ENCODE assay signal across 22 mouse cellular contexts in genomic region chr6:143329096-143329495, GRCm38 (mm10).
DNase-seq lines count a peak whose midpoint lies in the region; ATAC-seq and TF ChIP-seq lines count a peak whose summit lies in the region.
"Had no signal": no experiment of that assay in that cellular context is flagged by ENCODE, and none has a peak within 500 bp of the region (broad histone marks: within the 10 kb centered on the region; RNA-seq: fewer than 3 reads in every experiment).

No protein-coding gene starts in this region.

- H3K4me2 ChIP-seq in hindbrain, postnatal 0 days (ENCODE audit: low read depth, low read length) = no peak overlapping the region
- H3K4me2 ChIP-seq in hindbrain, embryonic 13.5 days = no peak overlapping the region
- H3K4me2 ChIP-seq in midbrain, postnatal 0 days (ENCODE audit: low read depth, low read length, poor library complexity, severe bottlenecking) = no peak overlapping the region
- no peak overlapping the region for H3K4me2 ChIP-seq in stomach, postnatal 0 days (replicated peaks; ENCODE audit: low read depth)
- H3K4me2 ChIP-seq: forebrain, embryonic 15.5 days; hindbrain, embryonic 15.5 days; lung, embryonic 14.5 days; midbrain, embryonic 12.5 days had no signal

- no peaks in the 10 kb centered on the region for H3K4me1 ChIP-seq in hindbrain, postnatal 0 days (ENCODE audit: insufficient read depth, low read length)
- peaks cover 5% of the 10 kb centered on the region for H3K4me1 ChIP-seq in hindbrain, embryonic 13.5 days (replicated peaks)
- no peaks in the 10 kb centered on the region for H3K4me1 ChIP-seq in midbrain, postnatal 0 days (ENCODE audit: insufficient read depth, low read length)
- H3K4me1 ChIP-seq in midbrain, embryonic 10.5 days = peaks cover 5% of the 10 kb centered on the region
- H3K4me1 ChIP-seq in stomach, postnatal 0 days (replicated peaks; ENCODE audit: control insufficient read depth, insufficient read depth) = no peaks in the 10 kb centered on the region

- no peaks in the 10 kb centered on the region for H3K27me3 ChIP-seq in hindbrain, postnatal 0 days (ENCODE audit: insufficient read depth, low read length)
- no peaks in the 10 kb centered on the region for H3K27me3 ChIP-seq in hindbrain, embryonic 13.5 days
- H3K27me3 ChIP-seq in midbrain, postnatal 0 days (ENCODE audit: insufficient read depth, low read length) = no peaks in the 10 kb centered on the region
- no peaks in the 10 kb centered on the region for H3K27me3 ChIP-seq in midbrain, embryonic 10.5 days (ENCODE audit: low read depth, poor library complexity, severe bottlenecking)
- no peaks in the 10 kb centered on the region for H3K27me3 ChIP-seq in Patski
- no peaks in the 10 kb centered on the region for H3K27me3 ChIP-seq in stomach, postnatal 0 days (ENCODE audit: control insufficient read depth, insufficient read depth, low read length)
- H3K27me3 ChIP-seq: forebrain, embryonic 15.5 days; heart, embryonic 13.5 days; hindbrain, embryonic 15.5 days; midbrain, embryonic 12.5 days had no signal

- in situ Hi-C loops in Patski (cut with MboI; ENCODE audit: low pct_unique_long_range_greater_than_20kb) = loop anchor here (10.0 kb wide), 1 partner anchor 276 kb away; no protein-coding TSS in a partner anchor

- no peaks in the 10 kb centered on the region for H3K9me3 ChIP-seq in hindbrain, postnatal 0 days (ENCODE audit: low read length)
- no peaks in the 10 kb centered on the region for H3K9me3 ChIP-seq in hindbrain, embryonic 13.5 days
- H3K9me3 ChIP-seq in midbrain, postnatal 0 days (ENCODE audit: low read length) = no peaks in the 10 kb centered on the region
- no peaks in the 10 kb centered on the region for H3K9me3 ChIP-seq in midbrain, embryonic 10.5 days (replicated peaks)
- H3K9me3 ChIP-seq in stomach, postnatal 0 days (ENCODE audit: control insufficient read depth, low read length) = no peaks in the 10 kb centered on the region
- H3K9me3 ChIP-seq: forebrain, embryonic 15.5 days; heart, embryonic 13.5 days; hindbrain, embryonic 15.5 days; midbrain, embryonic 12.5 days had no signal

- no peak overlapping the region for H3K9ac ChIP-seq in hindbrain, postnatal 0 days (replicated peaks; ENCODE audit: low read length)
- H3K9ac ChIP-seq in hindbrain, embryonic 13.5 days = no peak overlapping the region
- H3K9ac ChIP-seq in midbrain, postnatal 0 days (replicated peaks; ENCODE audit: low read length, poor library complexity, severe bottlenecking) = no peak overlapping the region
- H3K9ac ChIP-seq in stomach, postnatal 0 days (ENCODE audit: low read length) = no peak overlapping the region
- H3K9ac ChIP-seq: forebrain, embryonic 15.5 days; heart, embryonic 13.5 days; hindbrain, embryonic 15.5 days; lung, embryonic 14.5 days; midbrain, embryonic 12.5 days had no signal

- WGBS in hindbrain, postnatal 0 days = 71% methylated on average over 5 of the region's 5 CpGs
- WGBS in hindbrain, embryonic 13.5 days = 73% methylated on average over 5 of the region's 5 CpGs
- 74% methylated on average over 5 of the region's 5 CpGs for WGBS in midbrain, postnatal 0 days
- WGBS in midbrain, embryonic 10.5 days = 79% methylated on average over 5 of the region's 5 CpGs
- 73% methylated on average over 5 of the region's 5 CpGs for WGBS in stomach, postnatal 0 days

- no peak overlapping the region for H3K4me3 ChIP-seq in hindbrain, postnatal 0 days (ENCODE audit: low read length)
- H3K4me3 ChIP-seq in hindbrain, embryonic 13.5 days = no peak overlapping the region
- no peak overlapping the region for H3K4me3 ChIP-seq in midbrain, postnatal 0 days (ENCODE audit: low read depth, low read length)
- no peak overlapping the region for H3K4me3 ChIP-seq in midbrain, embryonic 10.5 days
- H3K4me3 ChIP-seq in stomach, postnatal 0 days (ENCODE audit: low read depth, low read length) = no peak overlapping the region
- H3K4me3 ChIP-seq: forebrain, embryonic 15.5 days; heart, embryonic 13.5 days; hindbrain, embryonic 15.5 days; midbrain, embryonic 12.5 days had no signal

- POLR2A ChIA-PET in Patski (lab: Charles Lee) = no interaction called here

- H3K36me3 ChIP-seq in hindbrain, postnatal 0 days (ENCODE audit: insufficient read depth, low read length) = no peaks in the 10 kb centered on the region
- no peaks in the 10 kb centered on the region for H3K36me3 ChIP-seq in hindbrain, embryonic 13.5 days
- no peaks in the 10 kb centered on the region for H3K36me3 ChIP-seq in midbrain, postnatal 0 days (ENCODE audit: insufficient read depth, low read length)
- H3K36me3 ChIP-seq in midbrain, embryonic 10.5 days = no peaks in the 10 kb centered on the region
- H3K36me3 ChIP-seq in stomach, postnatal 0 days (ENCODE audit: control insufficient read depth, insufficient read depth, low read length) = no peaks in the 10 kb centered on the region
- H3K36me3 ChIP-seq: forebrain, embryonic 15.5 days; heart, embryonic 13.5 days; hindbrain, embryonic 15.5 days; midbrain, embryonic 12.5 days had no signal

- no peak overlapping the region for H3K27ac ChIP-seq in hindbrain, postnatal 0 days
- no peak overlapping the region for H3K27ac ChIP-seq in hindbrain, embryonic 13.5 days
- H3K27ac ChIP-seq in midbrain, postnatal 0 days (ENCODE audit: low read depth, low read length) = no peak overlapping the region
- H3K27ac ChIP-seq in midbrain, embryonic 10.5 days (replicated peaks) = no peak overlapping the region
- no peak overlapping the region for H3K27ac ChIP-seq in stomach, postnatal 0 days (replicated peaks)
- H3K27ac ChIP-seq: forebrain, embryonic 15.5 days; heart, embryonic 13.5 days; hindbrain, embryonic 15.5 days; kidney, postnatal 0 days; macrophage; midbrain, embryonic 12.5 days had no signal

- CTCF ChIA-PET in Patski (lab: Charles Lee) = no interaction called here

- DNase-seq in hindbrain, postnatal 0 days (ENCODE audit: low spot score) = no peak
- no peak for DNase-seq in midbrain, postnatal 0 days (ENCODE audit: low spot score)
- DNase-seq in midbrain, embryonic 10.5 days (ENCODE audit: low spot score) = no peak
- DNase-seq in Patski (ENCODE audit: low read depth, low spot score) = no peak
- no peak for DNase-seq in stomach, postnatal 0 days (ENCODE audit: low spot score)
- DNase-seq in retina, postnatal 1 day = no peak
- no peak for DNase-seq in kidney, postnatal 36 days
- DNase-seq: adrenal gland, postnatal 10 days; cerebellum, postnatal 14 days; embryo, embryonic 11 days; kidney, adult 18-20 months; left cerebral cortex, postnatal 4 days; lung, embryonic 14.5 days; right cerebral cortex, postnatal 14 days; thymus, postnatal 14 days had no signal

- no peak for TF ChIP-seq EP300 in stomach, postnatal 0 days (optimal IDR thresholded peaks at IDR 0.05)

- no peak for ATAC-seq in hindbrain, postnatal 0 days
- ATAC-seq in hindbrain, embryonic 13.5 days (ENCODE audit: low FRiP score) = no peak
- no peak for ATAC-seq in midbrain, postnatal 0 days (ENCODE audit: low FRiP score)
- ATAC-seq in Patski = no peak
- no peak for ATAC-seq in stomach, postnatal 0 days (ENCODE audit: low FRiP score, low TSS enrichment)
- ATAC-seq: forebrain, embryonic 15.5 days had no signal

- TF ChIP-seq CTCF in hindbrain, postnatal 0 days (IDR thresholded peaks at IDR 0.05; ENCODE audit: low read depth) = peak; percentile 15; the same call in 1 of the 2 replicates
- peak; percentile 7; the same call in 1 of the 2 replicates for TF ChIP-seq CTCF in midbrain, postnatal 0 days (IDR thresholded peaks at IDR 0.05)
- TF ChIP-seq CTCF in Patski (IDR thresholded peaks at IDR 0.05) = peak; percentile 41
- TF ChIP-seq CTCF in stomach, postnatal 0 days (IDR thresholded peaks at IDR 0.05; ENCODE audit: low read depth) = 0 out of 2 replicates have a peak, but pooled peaks have one; percentile 22
